Mouse (Mus musculus) intestine, embryonic 14.5 days (tissue): ENCODE data around the gene Rab40c. TPM values are rescaled to one million over a fixed set of nuclear protein-coding genes. Genes with fewer than 3 reads are reported as not detected.
A peak's percentile ranks its signal among the peaks of the same experiment; 100 is the strongest.

Experiments used
- ATAC-seq: fragments of 200-750 bp; cut with Nextera tagmentation; replicated peaks from 2 replicates; pipeline ENCODE4 v1.8.0; 2017; ENCODE audit warnings: low read depth, moderate number of reproducible peaks, moderate TSS enrichment, moderate library complexity; ENCODE audit not compliant: low FRiP score, low TSS enrichment
- DNase-seq: peaks from one replicate; pipeline ENCODE4 v3.0.0-alpha.2; 2018; ENCODE audit warnings: low spot score
- H3K27ac ChIP-seq: fragments of 300-500 bp; sonication (generic); 2 replicates; pipeline ENCODE4 v1.5.1; 2014; ENCODE audit warnings: low read depth, mild to moderate bottlenecking, control low read depth
- H3K27me3 ChIP-seq: fragments of 300-500 bp; sonication (generic); replicated peaks from 2 replicates; pipeline ENCODE4 v1.6.1; 2014; ENCODE audit warnings: low read length, control low read depth; ENCODE audit not compliant: control insufficient read depth, insufficient read depth
- H3K36me3 ChIP-seq: fragments of 300-500 bp; sonication (generic); 2 replicates; pipeline ENCODE4 v1.6.1; 2014; ENCODE audit warnings: low read length, control low read depth; ENCODE audit not compliant: control insufficient read depth, insufficient read depth
- H3K4me1 ChIP-seq: fragments of 300-500 bp; sonication (generic); replicated peaks from 2 replicates; pipeline ENCODE4 v1.6.1; 2014; ENCODE audit warnings: low read length, control low read depth, mixed read lengths; ENCODE audit not compliant: control insufficient read depth, insufficient read depth
- H3K4me2 ChIP-seq: fragments of 300-500 bp; sonication (generic); 2 replicates; pipeline ENCODE4 v1.6.1; 2014; ENCODE audit warnings: low read length
- H3K4me3 ChIP-seq: fragments of 300-500 bp; sonication (generic); 2 replicates; pipeline ENCODE4 v1.5.1; 2014; ENCODE audit warnings: low read depth, low read length, control low read depth, mixed read lengths
- H3K9ac ChIP-seq: fragments of 300-500 bp; sonication (generic); 2 replicates; pipeline ENCODE4 v1.6.1; 2014; ENCODE audit warnings: mild to moderate bottlenecking, low read length
- H3K9me3 ChIP-seq: fragments of 300-500 bp; sonication (generic); 2 replicates; pipeline ENCODE4 v1.6.1; 2016; ENCODE audit warnings: low read length, control low read depth; ENCODE audit not compliant: control insufficient read depth
- WGBS: fragments of 180-500 bp; shearing (Covaris S2); extraction: QIAGEN DNeasy Blood & Tissue Kit; methylation state at CpG from one replicate; pipeline ENCODE4 v1.1.7; 2014; 5-methylcytosine and 5-hydroxymethylcytosine counted together
- polyA plus RNA-seq: library from polyadenylated mRNA; unstranded; fragments of >200 nt; fragmentation: Nextera tagmentation; extraction: Ambion mirVana; gene quantifications from 2 replicates; pipeline ENCODE4 v1.2.1, GENCODE M21; 2014

The Rab40c gene
- polyA plus RNA-seq, 1 experiment from 2014 or later = 14.2 TPM

DNA sequence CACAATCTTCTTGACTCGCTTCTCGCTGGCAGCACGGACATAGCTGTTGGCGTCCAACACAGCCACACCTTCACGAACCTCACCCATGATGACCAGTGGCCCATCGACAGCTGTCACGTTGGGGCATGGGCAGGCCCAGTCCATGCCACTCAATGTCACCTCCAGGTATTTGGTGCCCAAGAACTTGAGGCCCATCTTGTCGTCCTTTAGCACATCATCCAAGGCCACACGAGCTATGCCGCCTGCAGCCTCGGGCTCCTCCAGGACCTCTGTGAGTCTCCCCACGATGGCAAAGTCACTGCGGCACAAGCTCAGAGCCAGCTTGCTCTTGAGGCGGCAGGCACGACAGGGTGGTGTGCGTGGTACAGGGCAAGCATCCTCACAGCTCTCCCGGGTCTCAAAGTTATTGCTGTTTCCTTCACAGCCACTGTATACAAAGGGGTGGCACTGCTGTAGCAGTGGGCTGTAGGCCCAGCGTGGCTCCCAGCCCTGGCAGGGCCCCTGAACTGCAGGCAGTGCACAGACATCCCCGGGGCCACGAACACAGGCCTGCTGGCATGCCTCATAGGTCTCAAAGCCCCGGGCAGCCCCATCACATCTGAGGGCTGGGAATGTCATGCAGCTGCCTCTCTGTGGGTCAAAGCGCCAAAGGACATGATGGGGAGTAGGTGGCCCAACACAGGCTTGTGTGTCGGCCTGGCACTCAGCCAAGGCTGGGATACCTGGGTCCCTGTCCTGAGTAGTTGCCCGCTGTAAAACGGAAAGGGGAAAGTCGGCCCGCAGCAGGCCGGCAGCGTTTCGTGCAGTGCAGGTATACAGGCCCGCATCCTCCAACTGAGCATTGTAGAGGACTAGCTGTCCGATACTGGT, 41.6 kb downstream of the Rab40c start:
- no peak overlapping the region for H3K9ac ChIP-seq
- DNase-seq (no peak), ATAC-seq (no peak)
- no peaks in the 10 kb centered on the region for H3K27me3 ChIP-seq
- H3K4me2 ChIP-seq = no peak overlapping the region
- H3K4me3 ChIP-seq = no peak overlapping the region
- H3K27ac ChIP-seq = no peak overlapping the region
- H3K4me1 ChIP-seq = peaks cover 18% of the 10 kb centered on the region
- peaks cover 33% of the 10 kb centered on the region for H3K36me3 ChIP-seq
- H3K9me3 ChIP-seq = no peaks in the 10 kb centered on the region
- WGBS = 94% methylated on average over 32 of the region's 32 CpGs

DNA sequence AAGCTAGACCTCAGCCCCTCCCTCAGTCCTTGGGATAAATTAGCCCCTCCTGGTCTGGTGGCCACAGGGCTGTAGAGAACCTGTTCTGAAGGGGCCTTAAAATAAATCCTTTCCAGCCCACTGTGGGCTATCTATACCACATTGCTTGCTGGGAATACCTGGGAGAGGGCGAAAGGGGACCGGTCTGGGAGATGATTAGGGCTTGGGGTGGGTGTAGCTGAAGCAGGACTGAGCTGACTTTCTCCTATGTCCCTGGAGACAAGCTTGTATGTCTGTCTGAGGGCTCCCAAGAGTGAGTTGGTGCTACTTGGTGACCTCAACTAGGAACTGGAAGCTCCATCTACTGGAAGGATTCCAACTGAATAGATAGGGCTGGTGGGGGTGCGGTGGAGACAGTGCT, 42.5 kb downstream of the Rab40c start:
- no peak overlapping the region for H3K4me3 ChIP-seq
- ATAC-seq (no peak), DNase-seq (no peak)
- H3K27me3 ChIP-seq = no peaks in the 10 kb centered on the region
- peaks cover 18% of the 10 kb centered on the region for H3K4me1 ChIP-seq
- WGBS = 91% methylated on average over 3 of the region's 3 CpGs
- H3K9me3 ChIP-seq = no peaks in the 10 kb centered on the region
- H3K4me2 ChIP-seq = no peak overlapping the region
- no peak overlapping the region for H3K27ac ChIP-seq
- no peak overlapping the region for H3K9ac ChIP-seq
- H3K36me3 ChIP-seq = peaks cover 24% of the 10 kb centered on the region

DNA sequence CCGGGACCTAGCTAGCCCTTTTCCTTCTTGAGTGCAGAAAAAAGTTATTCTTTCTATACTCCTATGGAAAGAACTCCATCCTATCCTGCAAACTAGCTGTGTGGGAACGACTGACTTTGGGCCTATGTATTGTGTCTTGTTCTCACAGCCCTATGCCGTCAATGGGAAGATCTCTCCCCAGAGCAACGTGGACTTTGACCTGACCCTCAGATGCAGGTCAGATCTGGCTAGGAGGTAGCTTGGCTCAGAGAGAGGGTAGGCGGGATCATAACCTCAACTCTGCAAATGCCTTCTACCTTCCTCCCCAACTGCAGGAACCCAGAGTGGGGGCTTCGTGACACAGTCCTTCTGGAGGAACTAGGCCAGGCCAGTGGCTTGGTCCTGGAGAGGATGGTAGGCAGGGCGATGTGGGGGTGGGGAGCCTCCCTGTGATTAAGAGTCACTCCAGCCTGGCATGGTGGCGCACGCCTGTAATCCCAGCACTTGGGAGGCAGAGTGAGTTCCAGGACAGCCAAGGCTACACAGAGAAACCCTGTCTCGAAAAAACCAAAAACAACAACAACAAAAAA, 43.1 kb downstream of the Rab40c start:
- Histone ChIP-seq H3K27ac (no peak overlapping the region), H3K4me1 (peaks cover 18% of the 10 kb centered on the region), H3K36me3 (peaks cover 19% of the 10 kb centered on the region), H3K4me2 (peak overlapping the region; percentile 88), H3K9ac (peak overlapping the region; percentile 59), H3K9me3 (no peaks in the 10 kb centered on the region), H3K27me3 (no peaks in the 10 kb centered on the region), H3K4me3 (peak overlapping the region; percentile 90)
- no peak for ATAC-seq
- 61% methylated on average over 10 of the region's 10 CpGs for WGBS
- no peak for DNase-seq

GRCm38 (mm10) chr17:25875171-25876136, 44.1 kb downstream of the Rab40c start:
- Histone ChIP-seq H3K36me3 (peaks cover 17% of the 10 kb centered on the region), H3K9me3 (no peaks in the 10 kb centered on the region), H3K9ac (peak overlapping the region; percentile 59), H3K4me2 (peak overlapping the region; percentile 88), H3K27ac (peak overlapping the region; percentile 92), H3K27me3 (no peaks in the 10 kb centered on the region), H3K4me3 (peak overlapping the region; percentile 90), H3K4me1 (peaks cover 18% of the 10 kb centered on the region)
- ATAC-seq (peak; percentile 88), DNase-seq (peak; percentile 94)
- under 1% methylated on average over 59 of the region's 59 CpGs for WGBS

DNA sequence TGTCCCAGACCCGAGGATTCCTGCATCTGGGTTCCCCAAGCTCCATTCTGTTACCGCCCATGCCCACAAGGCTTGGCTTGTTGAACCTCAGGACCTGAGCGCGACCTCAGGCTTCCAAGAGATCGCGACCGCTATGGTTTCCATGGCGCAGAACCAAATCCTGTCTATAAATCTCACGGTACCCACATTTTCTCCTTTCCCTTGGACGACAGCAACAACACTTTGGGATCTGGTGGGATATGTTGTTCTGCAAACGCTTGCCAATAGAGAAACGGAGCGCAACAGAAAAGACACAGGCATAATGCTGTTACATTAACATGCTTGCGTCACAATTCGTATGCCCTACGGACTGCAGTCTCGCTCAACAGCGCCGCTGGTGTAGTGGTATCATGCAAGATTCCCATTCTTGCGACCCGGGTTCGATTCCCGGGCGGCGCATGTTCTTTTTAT, 44.8 kb downstream of the Rab40c start, which contains the start of gene Mettl26:
Gene Mettl26 (plus strand): TSS at position 354 of the 450 bp plus-strand sequence.
- DNase-seq (peak; percentile 100), ATAC-seq (peak; percentile 72)
- no peaks in the 10 kb centered on the region for H3K9me3 ChIP-seq
- H3K27me3 ChIP-seq = no peaks in the 10 kb centered on the region
- peaks cover 18% of the 10 kb centered on the region for H3K4me1 ChIP-seq
- peaks cover 16% of the 10 kb centered on the region for H3K36me3 ChIP-seq
- H3K27ac ChIP-seq = peak within 1 kb of the TSS; percentile 92
- under 1% methylated on average over 25 of the region's 25 CpGs for WGBS
- H3K9ac ChIP-seq = peak within 1 kb of the TSS; percentile 59
- H3K4me2 ChIP-seq = peak within 1 kb of the TSS; percentile 88
- peak within 1 kb of the TSS; percentile 90 for H3K4me3 ChIP-seq

- peak overlapping the region; percentile 90 for H3K4me3 ChIP-seq
- H3K9ac ChIP-seq = peak overlapping the region; percentile 50
- H3K27me3 ChIP-seq = no peaks in the 10 kb centered on the region
- peaks cover 18% of the 10 kb centered on the region for H3K4me1 ChIP-seq
- peaks cover 14% of the 10 kb centered on the region for H3K36me3 ChIP-seq
- DNase-seq (no peak), ATAC-seq (no peak; the same call in 1 of the 2 replicates)
- H3K9me3 ChIP-seq = no peaks in the 10 kb centered on the region
- peak overlapping the region; percentile 92 for H3K27ac ChIP-seq
- H3K4me2 ChIP-seq = peak overlapping the region; percentile 88
- 6% methylated on average over 14 of the region's 14 CpGs for WGBS
Observed at GRCm38 (mm10) chr17:25874148-25874720, 45.3 kb downstream of the Rab40c start.

DNA sequence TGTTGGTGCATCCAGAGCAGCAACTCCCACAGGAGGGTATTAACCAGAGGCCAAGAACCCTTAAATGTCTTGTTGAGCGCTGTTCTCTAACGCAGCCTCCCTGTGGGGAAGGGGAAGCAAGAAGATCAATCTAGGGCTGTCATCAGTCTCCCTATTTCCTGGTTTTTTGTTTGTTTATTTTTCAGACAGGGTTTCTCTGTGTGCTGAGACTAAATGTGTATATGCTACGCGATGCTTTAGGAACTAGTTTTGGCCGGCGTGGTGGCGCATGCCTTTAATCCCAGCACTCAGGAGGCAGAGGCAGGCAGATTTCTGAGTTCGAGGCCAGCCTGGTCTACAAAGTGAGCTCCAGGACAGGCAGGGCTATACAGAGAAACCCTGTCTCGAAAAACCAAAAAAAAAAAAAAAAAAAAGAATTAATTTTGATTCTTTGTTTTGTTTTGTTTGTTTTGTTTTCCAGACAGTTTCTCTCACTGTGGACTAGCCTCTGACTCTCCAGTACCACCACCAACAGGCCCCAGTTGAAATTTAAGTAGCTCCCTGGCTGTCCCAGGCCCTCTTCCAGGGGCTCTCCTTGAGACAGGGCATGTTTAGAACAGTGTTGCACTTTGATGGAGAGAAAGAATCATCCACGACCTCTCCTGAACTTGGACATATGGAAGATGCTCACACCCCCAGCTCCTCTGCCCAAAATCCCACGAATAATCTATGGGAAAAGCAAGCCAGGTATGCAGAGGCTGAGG, 46.0 kb downstream of the Rab40c start:
- H3K4me3 ChIP-seq = no peak overlapping the region
- H3K27me3 ChIP-seq = no peaks in the 10 kb centered on the region
- no peak for DNase-seq
- H3K9me3 ChIP-seq = no peaks in the 10 kb centered on the region
- no peak overlapping the region for H3K27ac ChIP-seq
- peaks cover 11% of the 10 kb centered on the region for H3K36me3 ChIP-seq
- peak overlapping the region; percentile 88 for H3K4me2 ChIP-seq
- H3K9ac ChIP-seq = no peak overlapping the region
- 67% methylated on average over 11 of the region's 11 CpGs for WGBS
- H3K4me1 ChIP-seq = peaks cover 18% of the 10 kb centered on the region
- ATAC-seq = no peak
